Mouse (Mus musculus) liver, embryonic 14.5 days (tissue): ENCODE measurements at regions not wholly inside any gene's neighbourhood (a gene's known extent, or its start where the extent isn't known, plus 50 kb on each side); places are given as distances from the start of the nearest gene placed in this dataset.

Experiments
- ATAC-seq: fragments of 200-750 bp; cut with Nextera tagmentation; 2 replicates; pipeline ENCODE4 v1.8.0; 2017; ENCODE audit warnings: moderate number of reproducible peaks, mild to moderate bottlenecking, moderate library complexity; ENCODE audit not compliant: insufficient read depth
- DNase-seq, 3 experiments: peaks; one replicate each; pipeline ENCODE4 v3.0.0-alpha.2; 2012 to 2013; ENCODE audit warnings: low read depth in 3 of 3, low spot score in 3 of 3
- H3K27ac ChIP-seq: fragments of 300-500 bp; sonication (generic); 2 replicates; pipeline ENCODE4 v1.5.1; 2014; ENCODE audit warnings: moderate library complexity, mild to moderate bottlenecking, control low read depth, inconsistent platforms
- H3K27me3 ChIP-seq: fragments of 300-500 bp; sonication (generic); 2 replicates; pipeline ENCODE4 v1.6.1; 2014; ENCODE audit warnings: mild to moderate bottlenecking, low read length, moderate library complexity; ENCODE audit not compliant: control insufficient read depth, insufficient read depth
- H3K36me3 ChIP-seq: fragments of 300-500 bp; sonication (generic); replicated peaks from 2 replicates; pipeline ENCODE4 v1.6.1; 2014; ENCODE audit warnings: low read depth; ENCODE audit not compliant: control insufficient read depth, insufficient read depth
- H3K4me1 ChIP-seq, 2 experiments: fragments of 200-500 bp in 1 of 2; fragments of 300-500 bp in 1 of 2; sonication (generic) in 1 of 2; replicated peaks; 2 replicates each; pipeline ENCODE4 v1.6.1; 2012 to 2014; ENCODE audit warnings: antibody characterized with exemption in 1 of 2, inconsistent platforms in 1 of 2, low read length in 1 of 2; ENCODE audit not compliant: control insufficient read depth in 2 of 2, insufficient read depth in 2 of 2
- H3K4me2 ChIP-seq: fragments of 300-500 bp; sonication (generic); 2 replicates; pipeline ENCODE4 v1.6.1; 2014; ENCODE audit warnings: low read depth, mild to moderate bottlenecking, control low read depth, moderate library complexity
- H3K4me3 ChIP-seq, 2 experiments: fragments of 200-500 bp in 1 of 2; fragments of 300-500 bp in 1 of 2; sonication (generic) in 1 of 2; 2 replicates each; pipeline ENCODE4 v1.5.1; 2012 to 2014; ENCODE audit warnings: low read depth in 2 of 2, low read length in 2 of 2, mild to moderate bottlenecking in 2 of 2, control low read depth in 1 of 2, inconsistent platforms in 1 of 2, moderate library complexity in 1 of 2; ENCODE audit not compliant: insufficient read depth in 1 of 2
- H3K9ac ChIP-seq: fragments of 300-500 bp; sonication (generic); replicated peaks from 2 replicates; pipeline ENCODE4 v1.6.1; 2014; ENCODE audit warnings: mild to moderate bottlenecking, control low read depth, moderate library complexity
- H3K9me3 ChIP-seq: fragments of 300-500 bp; sonication (generic); 2 replicates; pipeline ENCODE4 v1.6.1; 2016; ENCODE audit warnings: low read length, mixed read lengths; ENCODE audit not compliant: control insufficient read depth
- CTCF ChIP-seq: IDR thresholded peaks from 2 replicates; pipeline ENCODE4 v1.5.1; 2016; ENCODE audit warnings: antibody characterized with exemption, low read depth, control low read depth
- EP300 ChIP-seq: IDR thresholded peaks from 2 replicates; pipeline ENCODE4 v1.6.1; 2016; ENCODE audit warnings: antibody characterized with exemption, low read depth
- WGBS: fragments of 180-500 bp; shearing (Covaris S2); extraction: QIAGEN DNeasy Blood & Tissue Kit; methylation state at CpG from one replicate; pipeline ENCODE4 v1.1.7; 2014; ENCODE audit not compliant: insufficient replicate concordance; 5-methylcytosine and 5-hydroxymethylcytosine counted together

DNA sequence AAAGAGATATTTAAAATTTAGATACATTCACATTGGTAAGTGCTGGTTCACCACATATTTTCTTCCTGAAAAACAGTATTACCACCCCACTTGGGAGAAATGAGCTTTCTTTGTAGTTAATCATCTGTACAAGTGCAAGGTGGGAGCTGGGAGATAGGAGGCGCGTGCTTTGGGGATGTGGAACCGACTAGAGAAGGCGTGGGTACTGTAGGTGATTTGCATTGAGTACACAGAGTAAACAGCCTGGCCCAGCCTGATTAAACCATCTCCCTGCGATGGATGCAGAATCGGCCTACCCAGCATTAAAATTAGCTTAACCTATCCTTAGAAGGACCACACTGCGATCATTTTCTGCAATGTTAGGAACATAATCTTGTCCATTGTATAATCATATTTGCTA, 270.4 kb downstream of the Gxylt1 start:
- TF ChIP-seq CTCF (no peak), EP300 (peak; percentile 28; the same call in 1 of the 2 replicates)
- H3K9me3 ChIP-seq = no peaks in the 10 kb centered on the region
- DNase-seq (peak; percentile 16 to 26 (median 24)), ATAC-seq (peak; percentile 61; the same call in 1 of the 2 replicates)
- H3K9ac ChIP-seq = no peak overlapping the region
- no peaks in the 10 kb centered on the region for H3K27me3 ChIP-seq
- H3K4me1 ChIP-seq = peaks cover 0 to 13% of the 10 kb centered on the region in 2 experiments; a peak in 2 of 4 replicates
- H3K4me3 ChIP-seq = no peak overlapping the region
- no peak overlapping the region for H3K27ac ChIP-seq
- H3K4me2 ChIP-seq = no peak overlapping the region
- H3K36me3 ChIP-seq = no peaks in the 10 kb centered on the region
- 26% methylated on average over 7 of the region's 7 CpGs for WGBS

DNA sequence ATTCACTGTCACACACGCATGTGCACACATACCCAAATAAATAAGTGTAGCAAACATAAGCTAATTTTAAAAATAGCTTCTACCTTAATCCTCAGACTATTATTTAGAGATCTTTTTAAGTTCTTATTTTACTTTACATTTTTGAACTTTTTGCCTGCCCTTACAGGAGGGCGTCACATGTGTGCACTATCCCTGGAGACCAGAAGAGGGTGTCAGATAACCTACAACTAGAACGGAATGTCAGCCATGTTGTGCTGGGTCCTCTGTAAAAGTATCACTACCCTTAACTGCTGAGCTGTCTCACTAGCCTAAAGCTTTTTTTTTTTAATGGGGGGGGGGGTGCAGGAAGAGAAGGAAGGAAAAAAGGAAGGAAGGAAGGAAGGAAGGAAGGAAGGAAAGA, 271.7 kb downstream of the Gxylt1 start:
- ATAC-seq (no peak), DNase-seq (no peak)
- no peaks in the 10 kb centered on the region for H3K9me3 ChIP-seq
- H3K9ac ChIP-seq = no peak overlapping the region
- 52% methylated on average over 3 of the region's 3 CpGs for WGBS
- no peaks in the 10 kb centered on the region for H3K36me3 ChIP-seq
- 0 out of 2 replicates have a peak, but pooled peaks have one; percentile 20 for TF ChIP-seq CTCF
- TF ChIP-seq EP300 = no peak
- H3K4me1 ChIP-seq = peaks cover 0 to 15% of the 10 kb centered on the region in 2 experiments; a peak in 2 of 4 replicates
- no peak overlapping the region for H3K4me2 ChIP-seq
- no peak overlapping the region for H3K27ac ChIP-seq
- H3K4me3 ChIP-seq = no peak overlapping the region
- H3K27me3 ChIP-seq = no peaks in the 10 kb centered on the region

- Histone ChIP-seq H3K27ac (no peak overlapping the region), H3K9ac (no peak overlapping the region), H3K9me3 (no peaks in the 10 kb centered on the region), H3K4me2 (peak overlapping the region; percentile 43), H3K27me3 (no peaks in the 10 kb centered on the region), H3K4me3 (peak overlapping the region in 1 of 2 experiments; percentile 24; a peak in 3 of 4 replicates), H3K36me3 (no peaks in the 10 kb centered on the region), H3K4me1 (peaks cover 0 to 22% of the 10 kb centered on the region in 2 experiments; a peak in 2 of 4 replicates)
- TF ChIP-seq CTCF (no peak), EP300 (no peak)
- 12% methylated on average over 25 of the region's 25 CpGs for WGBS
- DNase-seq = no peak
- ATAC-seq = peak; percentile 21; the same call in 1 of the 2 replicates
Measured at GRCm38 (mm10) chr15:93002002-93002904, 272.7 kb downstream of the Gxylt1 start.

GRCm38 (mm10) chr15:93001346-93002001, 273.5 kb downstream of the Gxylt1 start:
- H3K36me3 ChIP-seq = no peaks in the 10 kb centered on the region
- no peaks in the 10 kb centered on the region for H3K27me3 ChIP-seq
- DNase-seq (no peak), ATAC-seq (no peak; the same call in 1 of the 2 replicates)
- TF ChIP-seq EP300 = no peak
- TF ChIP-seq CTCF = no peak
- peaks cover 0 to 22% of the 10 kb centered on the region in 2 experiments; a peak in 2 of 4 replicates for H3K4me1 ChIP-seq
- peak overlapping the region; percentile 43 for H3K4me2 ChIP-seq
- no peak overlapping the region; a peak in 1 of 4 replicates for H3K4me3 ChIP-seq
- H3K27ac ChIP-seq = no peak overlapping the region
- H3K9me3 ChIP-seq = no peaks in the 10 kb centered on the region
- WGBS = 4% methylated on average over 11 of the region's 11 CpGs
- H3K9ac ChIP-seq = no peak overlapping the region

- H3K36me3 ChIP-seq = no peaks in the 10 kb centered on the region
- no peak overlapping the region for H3K4me2 ChIP-seq
- no peak for DNase-seq
- ATAC-seq = no peak
- H3K27ac ChIP-seq = no peak overlapping the region
- H3K4me1 ChIP-seq = peaks cover 0 to 16% of the 10 kb centered on the region in 2 experiments; a peak in 2 of 4 replicates
- TF ChIP-seq EP300 = no peak
- no peak for TF ChIP-seq CTCF
- 74% methylated on average over 12 of the region's 12 CpGs for WGBS
- no peaks in the 10 kb centered on the region for H3K9me3 ChIP-seq
- no peak overlapping the region for H3K9ac ChIP-seq
- H3K4me3 ChIP-seq = no peak overlapping the region
- H3K27me3 ChIP-seq = no peaks in the 10 kb centered on the region
Measured at GRCm38 (mm10) chr15:93000121-93000520, 274.9 kb downstream of the Gxylt1 start.
